In the genomic region with DNA sequence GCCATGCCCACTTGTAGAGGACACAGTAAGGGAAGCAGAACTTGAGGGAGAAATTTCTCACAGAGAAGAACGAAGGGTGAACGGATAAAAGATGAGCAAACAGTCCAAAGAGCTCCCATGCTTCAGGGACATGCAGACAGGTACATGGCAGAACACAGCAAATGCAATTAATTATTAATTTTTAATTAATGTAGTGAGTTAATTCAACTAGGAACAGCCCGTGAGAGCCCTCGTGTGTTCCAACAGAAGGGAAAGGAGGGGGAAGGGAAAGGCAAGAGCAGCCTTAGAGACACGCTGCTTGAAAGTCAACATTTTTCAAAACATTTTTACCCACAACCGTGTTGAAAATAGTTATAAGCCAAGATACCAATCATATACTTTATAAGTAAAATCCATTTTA, we compare ENCODE assay signal across 16 mouse cellular contexts.
"Had no signal": no experiment of that assay in that cellular context is flagged by ENCODE, and none has a peak within 500 bp of the region (broad histone marks: within the 10 kb centered on the region; RNA-seq: fewer than 3 reads in every experiment).

No protein-coding gene starts in this region.

- H3K36me3 ChIP-seq: liver, embryonic 13.5 days; midbrain, embryonic 12.5 days; neural tube, embryonic 13.5 days had no signal

- H3K9ac ChIP-seq: liver, embryonic 13.5 days; midbrain, embryonic 12.5 days; neural tube, embryonic 13.5 days had no signal

- H3K27me3 ChIP-seq: liver, embryonic 13.5 days; midbrain, embryonic 12.5 days; neural tube, embryonic 13.5 days had no signal

- H3K4me2 ChIP-seq: liver, embryonic 13.5 days; midbrain, embryonic 12.5 days; neural tube, embryonic 13.5 days had no signal

- H3K27ac ChIP-seq: left cerebral cortex, adult 2 months; liver, embryonic 13.5 days; midbrain, embryonic 12.5 days; neural tube, embryonic 13.5 days had no signal

- DNase-seq: layer of hippocampus, postnatal 36 days; liver, embryonic 13.5 days; lung, adult 2 months; lung, postnatal 14 days; lung, postnatal 4 days; retina, postnatal 1 day; right cerebral cortex, postnatal 25 days; thymus, adult 18-20 months; thymus, postnatal 14 days; thymus, postnatal 4 days had no signal

- H3K9me3 ChIP-seq: liver, embryonic 13.5 days; midbrain, embryonic 12.5 days; neural tube, embryonic 13.5 days had no signal

- ATAC-seq: intestine, postnatal 0 days; midbrain, embryonic 16.5 days had no signal

- H3K4me3 ChIP-seq: left cerebral cortex, adult 2 months; liver, embryonic 13.5 days; midbrain, embryonic 12.5 days; myocyte; neural tube, embryonic 13.5 days had no signal

- H3K4me1 ChIP-seq: liver, embryonic 13.5 days; midbrain, embryonic 12.5 days; neural tube, embryonic 13.5 days had no signal
